Mouse (Mus musculus) cortical plate, adult 2 months (tissue): ENCODE data around the gene Palmd. TPM values are rescaled to one million over a fixed set of nuclear protein-coding genes. Genes with fewer than 3 reads are reported as not detected.
A peak's percentile ranks its signal among the peaks of the same experiment; 100 is the strongest.

ENCODE experiments used
- H3K27ac ChIP-seq: fragments of 200-500 bp; 2 replicates; pipeline ENCODE4 v1.5.1; 2012; ENCODE audit warnings: low read length, control low read depth, inconsistent platforms; ENCODE audit not compliant: insufficient read depth
- H3K4me1 ChIP-seq: fragments of 200-500 bp; 2 replicates; pipeline ENCODE4 v1.6.1; 2011; ENCODE audit warnings: low read length; ENCODE audit not compliant: control insufficient read depth, insufficient read depth
- H3K4me3 ChIP-seq: fragments of 200-500 bp; 2 replicates; pipeline ENCODE4 v1.5.1; 2011; ENCODE audit warnings: mild to moderate bottlenecking, low read length, control low read depth; ENCODE audit not compliant: insufficient read depth
- CTCF ChIP-seq: fragments of 200-500 bp; IDR thresholded peaks from 2 replicates; pipeline ENCODE4 v1.5.1; 2011; ENCODE audit warnings: mild to moderate bottlenecking, control low read depth, low read length; ENCODE audit not compliant: insufficient read depth; ENCODE audit errors: extremely low read depth
- POLR2A ChIP-seq: fragments of 200-500 bp; IDR thresholded peaks from 2 replicates; pipeline ENCODE4 v1.6.1; 2011; ENCODE audit warnings: mild to moderate bottlenecking, low read length, control low read depth; ENCODE audit not compliant: insufficient read depth; ENCODE audit errors: extremely low read depth
- polyA plus RNA-seq: library from polyadenylated mRNA; depleted of rRNA; stranded (reverse); fragments of >200 nt; gene quantifications from 2 replicates; pipeline ENCODE4 v1.2.3, GENCODE M21; 2012

Palmd gene
- polyA plus RNA-seq, 1 experiment = 9.4 TPM

- TF ChIP-seq CTCF = no peak
- TF ChIP-seq POLR2A = no peak
- Histone ChIP-seq H3K4me1 (no peaks in the 10 kb centered on the region), H3K4me3 (no peak overlapping the region), H3K27ac (no peak overlapping the region)
These were observed 53.9 kb downstream of the Palmd start for GRCm38 (mm10) chr3:116914931-116915330.

- H3K4me1 ChIP-seq = no peaks in the 10 kb centered on the region
- H3K4me3 ChIP-seq = no peak overlapping the region
- no peak for TF ChIP-seq CTCF
- no peak for TF ChIP-seq POLR2A
- H3K27ac ChIP-seq = no peak overlapping the region
These were observed 54.4 kb downstream of the Palmd start for GRCm38 (mm10) chr3:116914374-116914773.

- no peak overlapping the region for H3K4me3 ChIP-seq
- no peak overlapping the region for H3K27ac ChIP-seq
- peaks cover 1% of the 10 kb centered on the region; the same call in 1 of the 2 replicates for H3K4me1 ChIP-seq
These were observed 62.2 kb downstream of the Palmd start for GRCm38 (mm10) chr3:116906596-116906995.

GRCm38 (mm10) chr3:116905898-116906297, 62.9 kb downstream of the Palmd start:
- peaks cover 1% of the 10 kb centered on the region; the same call in 1 of the 2 replicates for H3K4me1 ChIP-seq
- peak overlapping the region; percentile 12; the same call in 1 of the 2 replicates for H3K4me3 ChIP-seq
- H3K27ac ChIP-seq = peak overlapping the region; percentile 17; the same call in 1 of the 2 replicates
- 0 out of 2 replicates have a peak, but pooled peaks have one; percentile 11 for TF ChIP-seq POLR2A
- no peak for TF ChIP-seq CTCF

More at GRCm38 (mm10) chr3:116906596-116906995, 62.2 kb downstream of the Palmd start:
- TF ChIP-seq POLR2A (no peak), CTCF (no peak)

- H3K4me1 ChIP-seq = peaks cover 1% of the 10 kb centered on the region; the same call in 1 of the 2 replicates
These were observed 64.6 kb downstream of the Palmd start for GRCm38 (mm10) chr3:116904158-116904557.

GRCm38 (mm10) chr3:116892872-116893271, 75.9 kb downstream of the Palmd start:
- TF ChIP-seq CTCF (no peak), POLR2A (no peak)
- H3K4me1 ChIP-seq = no peaks in the 10 kb centered on the region
- H3K27ac ChIP-seq = no peak overlapping the region
- no peak overlapping the region for H3K4me3 ChIP-seq

More at GRCm38 (mm10) chr3:116904158-116904557, 64.6 kb downstream of the Palmd start:
- Histone ChIP-seq H3K27ac (peak overlapping the region; percentile 48; the same call in 1 of the 2 replicates), H3K4me3 (no peak overlapping the region)
- TF ChIP-seq CTCF = peak; percentile 91
- no peak for TF ChIP-seq POLR2A

- Histone ChIP-seq H3K27ac (no peak overlapping the region), H3K4me1 (no peaks in the 10 kb centered on the region), H3K4me3 (no peak overlapping the region)
- TF ChIP-seq POLR2A = no peak
- no peak for TF ChIP-seq CTCF
These were observed 76.6 kb downstream of the Palmd start for GRCm38 (mm10) chr3:116892206-116892563.

GRCm38 (mm10) chr3:116891436-116892205, 77.2 kb downstream of the Palmd start:
- Histone ChIP-seq H3K4me1 (no peaks in the 10 kb centered on the region), H3K27ac (no peak overlapping the region), H3K4me3 (no peak overlapping the region)
- TF ChIP-seq CTCF = no peak
- TF ChIP-seq POLR2A = no peak

- no peaks in the 10 kb centered on the region for H3K4me1 ChIP-seq
- no peak overlapping the region for H3K27ac ChIP-seq
- TF ChIP-seq POLR2A = no peak
- TF ChIP-seq CTCF = no peak
- H3K4me3 ChIP-seq = no peak overlapping the region
These were observed 78.2 kb downstream of the Palmd start for GRCm38 (mm10) chr3:116890576-116890975.

GRCm38 (mm10) chr3:116889358-116889757, 79.4 kb downstream of the Palmd start:
- Histone ChIP-seq H3K4me3 (no peak overlapping the region), H3K4me1 (no peaks in the 10 kb centered on the region), H3K27ac (no peak overlapping the region)
- TF ChIP-seq POLR2A (no peak), CTCF (no peak)
